Mouse (Mus musculus): ENCODE measurements at regions not wholly inside any gene's neighbourhood (a gene's known extent, or its start where the extent isn't known, plus 50 kb on each side); places are given as distances from the start of the nearest gene placed in this dataset.
A peak's percentile ranks its signal among the peaks of the same experiment; 100 is the strongest.

- H3K27ac ChIP-seq, result no peak overlapping the region
- no peak overlapping the region for H3K4me2 ChIP-seq (ENCODE audit: low read length)
- no peak for ATAC-seq (replicated peaks; ENCODE audit: low FRiP score, low read depth)
- no peaks in the 10 kb centered on the region for H3K9me3 ChIP-seq (replicated peaks; ENCODE audit: low read length)
- 25% methylated on average over 1 of the region's 1 CpGs for WGBS
- H3K36me3 ChIP-seq (ENCODE audit: insufficient read depth, low read length), result no peaks in the 10 kb centered on the region
- H3K27me3 ChIP-seq (ENCODE audit: insufficient read depth, low read length), result no peaks in the 10 kb centered on the region
- H3K9ac ChIP-seq (ENCODE audit: low read depth, low read length), result no peak overlapping the region
- DNase-seq (ENCODE audit: low spot score), result peak; percentile 18
- no peak overlapping the region for H3K4me3 ChIP-seq (replicated peaks; ENCODE audit: low read depth, low read length)
- TF ChIP-seq CTCF (IDR thresholded peaks at IDR 0.05; ENCODE audit: low read depth), result no peak
- no peaks in the 10 kb centered on the region for H3K4me1 ChIP-seq (replicated peaks; ENCODE audit: insufficient read depth, low read length)
Observed at GRCm38 (mm10) chr2:109484306-109484705, 190.2 kb upstream of the Bdnf start.

- TF ChIP-seq CTCF (IDR thresholded peaks at IDR 0.05; ENCODE audit: low read depth), result no peak
Observed at GRCm38 (mm10) chr2:109487591-109487990, 186.9 kb upstream of the Bdnf start.

GRCm38 (mm10) chr2:109502186-109502585, 172.3 kb upstream of the Bdnf start:
- H3K9ac ChIP-seq (ENCODE audit: low read depth, low read length), result no peak overlapping the region
- 73% methylated on average over 5 of the region's 5 CpGs for WGBS
- no peak for TF ChIP-seq CTCF (IDR thresholded peaks at IDR 0.05; ENCODE audit: low read depth)
- no peaks in the 10 kb centered on the region for H3K27me3 ChIP-seq (ENCODE audit: insufficient read depth, low read length)
- H3K4me2 ChIP-seq (ENCODE audit: low read length), result no peak overlapping the region
- no peaks in the 10 kb centered on the region for H3K4me1 ChIP-seq (replicated peaks; ENCODE audit: insufficient read depth, low read length)
- H3K27ac ChIP-seq, result no peak overlapping the region
- DNase-seq (ENCODE audit: low spot score) (no peak), ATAC-seq (replicated peaks; ENCODE audit: low FRiP score, low read depth) (no peak)
- no peaks in the 10 kb centered on the region for H3K36me3 ChIP-seq (ENCODE audit: insufficient read depth, low read length)
- H3K9me3 ChIP-seq (replicated peaks; ENCODE audit: low read length), result no peaks in the 10 kb centered on the region
- no peak overlapping the region for H3K4me3 ChIP-seq (replicated peaks; ENCODE audit: low read depth, low read length)

More at GRCm38 (mm10) chr2:109487591-109487990, 186.9 kb upstream of the Bdnf start:
- Histone ChIP-seq H3K9ac (ENCODE audit: low read depth, low read length) (no peak overlapping the region), H3K4me2 (ENCODE audit: low read length) (no peak overlapping the region), H3K27me3 (ENCODE audit: insufficient read depth, low read length) (no peaks in the 10 kb centered on the region), H3K4me1 (replicated peaks; ENCODE audit: insufficient read depth, low read length) (no peaks in the 10 kb centered on the region), H3K36me3 (ENCODE audit: insufficient read depth, low read length) (no peaks in the 10 kb centered on the region), H3K4me3 (replicated peaks; ENCODE audit: low read depth, low read length) (no peak overlapping the region), H3K27ac (no peak overlapping the region), H3K9me3 (replicated peaks; ENCODE audit: low read length) (no peaks in the 10 kb centered on the region)
- 87% methylated on average over 1 of the region's 1 CpGs for WGBS
- DNase-seq (ENCODE audit: low spot score) (no peak), ATAC-seq (replicated peaks; ENCODE audit: low FRiP score, low read depth) (no peak)

DNA sequence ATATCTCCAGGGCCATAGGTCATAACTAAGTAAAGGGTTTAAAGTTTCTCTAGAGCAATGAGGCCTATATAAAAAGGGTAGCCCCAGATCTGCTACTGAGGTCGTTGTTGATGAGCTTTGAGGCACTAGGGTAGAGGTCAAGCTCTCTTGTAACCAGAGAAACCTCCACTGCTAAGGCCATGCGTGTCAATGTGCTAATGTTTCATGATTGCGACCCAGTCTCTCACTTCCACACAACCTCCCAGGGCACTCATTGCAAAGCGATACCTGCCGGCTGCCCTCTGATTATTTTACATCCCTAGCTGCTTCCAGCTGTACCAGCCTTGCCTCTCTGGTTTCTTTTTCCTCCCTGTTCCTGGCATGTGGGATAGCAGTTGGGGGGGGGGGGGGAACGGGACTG, 169.6 kb upstream of the Bdnf start:
- no peak for ATAC-seq (replicated peaks; ENCODE audit: low FRiP score, low read depth)
- no peak overlapping the region for H3K4me2 ChIP-seq (ENCODE audit: low read length)
- H3K9ac ChIP-seq (ENCODE audit: low read depth, low read length), result no peak overlapping the region
- no peak for TF ChIP-seq CTCF (IDR thresholded peaks at IDR 0.05; ENCODE audit: low read depth)
- DNase-seq (ENCODE audit: low spot score), result peak; percentile 66
- H3K4me1 ChIP-seq (replicated peaks; ENCODE audit: insufficient read depth, low read length), result no peaks in the 10 kb centered on the region
- no peaks in the 10 kb centered on the region for H3K36me3 ChIP-seq (ENCODE audit: insufficient read depth, low read length)
- no peak overlapping the region for H3K4me3 ChIP-seq (replicated peaks; ENCODE audit: low read depth, low read length)
- no peaks in the 10 kb centered on the region; the same call in 1 of the 2 replicates for H3K27me3 ChIP-seq (ENCODE audit: insufficient read depth, low read length)
- WGBS, result 28% methylated on average over 6 of the region's 6 CpGs
- no peaks in the 10 kb centered on the region for H3K9me3 ChIP-seq (replicated peaks; ENCODE audit: low read length)
- no peak overlapping the region for H3K27ac ChIP-seq

DNA sequence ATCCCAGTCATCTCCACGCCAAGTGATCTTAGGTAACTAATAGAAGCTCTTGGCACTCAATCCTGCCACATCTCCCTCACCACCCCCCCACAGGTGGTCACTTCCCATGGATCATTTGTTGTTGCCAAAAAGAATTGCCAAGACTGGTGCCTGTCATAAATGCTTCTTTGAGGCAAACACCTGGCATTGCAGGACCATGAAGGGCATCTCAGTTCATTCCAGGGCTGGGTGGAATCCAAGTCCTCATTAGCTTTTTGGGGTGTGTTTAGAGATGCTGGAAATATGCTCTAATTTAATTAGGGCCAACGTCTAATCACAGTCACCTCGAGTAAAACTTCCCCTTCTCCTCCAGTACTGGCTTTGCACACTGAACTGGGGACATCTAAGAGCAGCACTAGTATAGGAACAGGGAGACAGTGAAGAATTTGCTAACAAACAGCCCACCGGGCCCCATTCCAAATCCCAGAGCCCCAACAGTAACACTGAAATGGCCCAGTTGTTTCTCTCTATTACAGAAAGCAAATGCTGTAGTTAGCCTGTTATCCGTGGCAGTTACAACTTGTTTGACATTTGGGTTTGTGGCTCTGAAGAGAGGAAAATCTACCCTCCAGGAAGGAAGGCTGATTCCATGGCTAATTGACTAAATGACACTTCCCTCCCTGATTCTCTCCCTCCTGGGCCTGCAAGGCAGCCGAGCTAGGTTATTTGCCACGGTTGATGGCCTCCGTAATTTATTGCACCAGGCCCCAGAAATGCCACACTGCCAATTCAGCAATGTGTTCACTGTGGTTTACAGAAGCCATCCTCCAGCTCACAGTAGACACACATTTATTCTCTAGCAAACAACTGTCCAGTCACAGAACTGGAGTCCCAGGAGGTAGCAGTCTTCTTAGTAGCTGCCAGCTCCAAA, 164.2 kb upstream of the Bdnf start:
- no peaks in the 10 kb centered on the region; the same call in 1 of the 2 replicates for H3K27me3 ChIP-seq (ENCODE audit: insufficient read depth, low read length)
- H3K27ac ChIP-seq, result no peak overlapping the region
- H3K9me3 ChIP-seq (replicated peaks; ENCODE audit: low read length), result no peaks in the 10 kb centered on the region
- H3K9ac ChIP-seq (ENCODE audit: low read depth, low read length), result no peak overlapping the region
- peak; percentile 84; the same call in 1 of the 2 replicates for ATAC-seq (replicated peaks; ENCODE audit: low FRiP score, low read depth)
- no peak overlapping the region for H3K4me2 ChIP-seq (ENCODE audit: low read length)
- TF ChIP-seq CTCF (IDR thresholded peaks at IDR 0.05; ENCODE audit: low read depth), result no peak
- H3K4me1 ChIP-seq (replicated peaks; ENCODE audit: insufficient read depth, low read length), result no peaks in the 10 kb centered on the region
- no peak overlapping the region for H3K4me3 ChIP-seq (replicated peaks; ENCODE audit: low read depth, low read length)
- WGBS, result 16% methylated on average over 8 of the region's 8 CpGs
- peak; percentile 81 for DNase-seq (ENCODE audit: low spot score)
- no peaks in the 10 kb centered on the region for H3K36me3 ChIP-seq (ENCODE audit: insufficient read depth, low read length)

DNA sequence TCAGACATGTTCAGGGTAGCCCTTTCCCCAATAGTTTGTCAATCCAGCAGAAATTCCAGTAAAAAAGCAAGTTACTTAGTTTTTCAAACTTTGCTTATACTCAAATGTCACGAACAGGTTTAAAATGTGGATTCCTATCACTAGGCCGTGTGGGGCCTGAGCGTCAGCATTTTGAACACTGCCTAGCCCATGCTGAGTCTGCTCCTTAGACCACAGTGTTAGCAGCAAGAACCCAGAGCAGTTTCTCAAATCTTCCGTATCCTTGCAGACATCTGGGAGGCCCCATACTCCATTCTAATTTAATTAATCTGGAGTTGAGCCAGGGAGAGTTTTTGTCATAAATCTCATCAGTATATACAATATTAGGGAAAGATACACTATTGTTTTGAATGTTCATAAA, 163.4 kb upstream of the Bdnf start:
- Histone ChIP-seq H3K36me3 (ENCODE audit: insufficient read depth, low read length) (no peaks in the 10 kb centered on the region), H3K27me3 (ENCODE audit: insufficient read depth, low read length) (no peaks in the 10 kb centered on the region; the same call in 1 of the 2 replicates), H3K9me3 (replicated peaks; ENCODE audit: low read length) (no peaks in the 10 kb centered on the region), H3K4me3 (replicated peaks; ENCODE audit: low read depth, low read length) (no peak overlapping the region), H3K9ac (ENCODE audit: low read depth, low read length) (no peak overlapping the region), H3K27ac (no peak overlapping the region), H3K4me2 (ENCODE audit: low read length) (no peak overlapping the region), H3K4me1 (replicated peaks; ENCODE audit: insufficient read depth, low read length) (no peaks in the 10 kb centered on the region)
- WGBS, result 66% methylated on average over 4 of the region's 4 CpGs
- DNase-seq (ENCODE audit: low spot score), result no peak
- TF ChIP-seq CTCF (IDR thresholded peaks at IDR 0.05; ENCODE audit: low read depth), result no peak
- ATAC-seq (replicated peaks; ENCODE audit: low FRiP score, low read depth), result no peak

Measured in kidney, postnatal 0 days (tissue).